Mouse (Mus musculus) gastrocnemius, postnatal 14 days (tissue): ENCODE data around the gene Ift172. TPM values are rescaled to one million over a fixed set of nuclear protein-coding genes. Genes with fewer than 3 reads are reported as not detected.

Experiments used
- DNase-seq: peaks from one replicate; pipeline ENCODE4 v3.0.0; 2021; ENCODE audit warnings: mixed read lengths
- intact Hi-C: fragments of 180-260 bp; cut with DNase I; formaldehyde crosslinking; loops from one replicate; pipeline ENCODE4 v1.15.1; 2025; ENCODE audit warnings: low total_unique reads
- long read RNA-seq, 2 experiments: library from polyadenylated mRNA; stranded (forward); transcript quantifications; one replicate each; pipeline ENCODE4 v2.0.0; 2021
- total RNA-seq, 2 experiments: library from RNA; stranded (reverse); gene quantifications; 2 replicates each; pipeline ENCODE4 v1.2.3; 2021

Gene Ift172
- 10 to 100 TPM; 19.6 to 21.2 TPM for total RNA-seq
- long read RNA-seq, experiment 1, full-length matches to known transcripts, result 14 of 19 reads
- long read RNA-seq, experiment 1, partial matches to known transcripts, result 5 of 19 reads
- long read RNA-seq, experiment 1, other reads (novel, unspliced or antisense), result 0 of 19 reads
- long read RNA-seq, experiment 2, full-length matches to known transcripts, result 9 of 16 reads
- long read RNA-seq, experiment 2, partial matches to known transcripts, result 2 of 16 reads
- long read RNA-seq, experiment 2, other reads (novel, unspliced or antisense), result 5 of 16 reads

GRCm38 (mm10) chr5:31290521-31291360 is at the start of gene Ift172:
Ift172 (minus strand) TSS chr5:31291116.
- DNase-seq, result peak; percentile 96
- intact Hi-C loops, result no loop called here

- peak; percentile 39 for DNase-seq
- intact Hi-C loops, result no loop called here
Measured at GRCm38 (mm10) chr5:31328255-31328654, 37.3 kb upstream of the Ift172 start.

- intact Hi-C loops, result no loop called here
- DNase-seq, result no peak
Measured at GRCm38 (mm10) chr5:31326850-31327249, 35.9 kb upstream of the Ift172 start.

- no peak for DNase-seq
- intact Hi-C loops, result no loop called here
Measured at GRCm38 (mm10) chr5:31324085-31324484, 33.2 kb upstream of the Ift172 start.

- DNase-seq, result no peak
- intact Hi-C loops, result no loop called here
Measured at GRCm38 (mm10) chr5:31322776-31323175, 31.9 kb upstream of the Ift172 start.

- intact Hi-C loops, result no loop called here
Measured at GRCm38 (mm10) chr5:31312806-31313205, 21.9 kb upstream of the Ift172 start.

GRCm38 (mm10) chr5:31303093-31303492 is 12.2 kb upstream of the Ift172 start:
- DNase-seq, result no peak
- intact Hi-C loops, result no loop called here

More at GRCm38 (mm10) chr5:31312806-31313205, 21.9 kb upstream of the Ift172 start:
- no peak for DNase-seq

- no peak for DNase-seq
- intact Hi-C loops, result no loop called here
Measured at GRCm38 (mm10) chr5:31301866-31302265, 10.9 kb upstream of the Ift172 start.

- DNase-seq, result no peak
- intact Hi-C loops, result no loop called here
Measured at GRCm38 (mm10) chr5:31298486-31298885, 7.6 kb upstream of the Ift172 start.

GRCm38 (mm10) chr5:31297981-31298380 is 7.1 kb upstream of the Ift172 start:
- DNase-seq, result no peak
- intact Hi-C loops, result no loop called here

- no peak for DNase-seq
- intact Hi-C loops, result no loop called here
Measured at GRCm38 (mm10) chr5:31297047-31297757, 6.3 kb upstream of the Ift172 start, which contains the start of gene Gckr. Gckr (plus strand) TSS chr5:31297443.

- intact Hi-C loops, result no loop called here
- peak; percentile 45 for DNase-seq
Measured at GRCm38 (mm10) chr5:31295606-31296141, 4.8 kb upstream of the Ift172 start, which contains the start of gene Fndc4. Fndc4 (minus strand) TSS chr5:31296080.

GRCm38 (mm10) chr5:31294964-31295605 is 4.2 kb upstream of the Ift172 start:
- intact Hi-C loops, result no loop called here
- no peak for DNase-seq

GRCm38 (mm10) chr5:31291361-31291688 is 409 bp upstream of the Ift172 start:
- DNase-seq, result no peak
- intact Hi-C loops, result no loop called here

- no peak for DNase-seq
- intact Hi-C loops, result no loop called here
Measured at GRCm38 (mm10) chr5:31289626-31290230, 1.2 kb downstream of the Ift172 start.

GRCm38 (mm10) chr5:31288655-31289054 is 2.3 kb downstream of the Ift172 start:
- peak; percentile 20 for DNase-seq

GRCm38 (mm10) chr5:31288225-31288624 is 2.7 kb downstream of the Ift172 start:
- intact Hi-C loops, result no loop called here
- no peak for DNase-seq

More at GRCm38 (mm10) chr5:31288655-31289054, 2.3 kb downstream of the Ift172 start:
- intact Hi-C loops, result no loop called here

- intact Hi-C loops, result no loop called here
- DNase-seq, result no peak
Measured at GRCm38 (mm10) chr5:31279245-31279988, 11.5 kb downstream of the Ift172 start.
